Mouse (Mus musculus) heart, adult 2 months (tissue): ENCODE measurements at regions not wholly inside any gene's neighbourhood (a gene's known extent, or its start where the extent isn't known, plus 50 kb on each side); places are given as distances from the start of the nearest gene placed in this dataset.

Experiments
- CTCF ChIP-seq: fragments of 200-600 bp; IDR thresholded peaks from 2 replicates; pipeline ENCODE4 v1.8.1; 2022; ENCODE audit warnings: antibody characterized with exemption, mild to moderate bottlenecking, moderate library complexity
- POLR2A ChIP-seq: fragments of 200-500 bp; IDR thresholded peaks from 2 replicates; pipeline ENCODE4 v1.6.1; 2011; ENCODE audit warnings: mild to moderate bottlenecking, low read depth, low read length, control low read depth; ENCODE audit not compliant: insufficient read depth

GRCm38 (mm10) chr16:5765143-5765542 is 120.0 kb upstream of the Rbfox1 start:
- TF ChIP-seq POLR2A (no peak), CTCF (no peak)
